Comparison of ENCODE assay signal across 7 mouse cellular contexts in genomic region chr9:51008841-51009655, GRCm38 (mm10). TPM values are rescaled to one million over a fixed set of nuclear protein-coding genes. Genes with fewer than 3 reads are reported as not detected.
DNase-seq lines count a peak whose midpoint lies in the region; ATAC-seq and TF ChIP-seq lines count a peak whose summit lies in the region.

Gene Sik2, minus strand, starts transcription at chr9:51009073.

- TF ChIP-seq CTCF in kidney, adult 2 months (conservative IDR thresholded peaks at IDR 0.05; ENCODE audit: insufficient read depth, insufficient read length, low read depth, low read length): peak; percentile 79

- no peaks in the 10 kb centered on the region for H3K27me3 ChIP-seq in embryonic facial prominence, embryonic 12.5 days
- H3K27me3 ChIP-seq in kidney, adult 2 months (replicated peaks; ENCODE audit: control insufficient read depth, insufficient read depth, low read length): no peaks in the 10 kb centered on the region
- 0 out of 2 replicates have a peak, but pooled peaks cover 4% of the 10 kb centered on the region for H3K27me3 ChIP-seq in limb, embryonic 13.5 days
- no peaks in the 10 kb centered on the region for H3K27me3 ChIP-seq in midbrain, embryonic 16.5 days (ENCODE audit: control insufficient read depth, insufficient read depth, low read depth, low read length)

- peak within 1 kb of the TSS; percentile 84 for H3K27ac ChIP-seq in embryonic facial prominence, embryonic 12.5 days
- peak within 1 kb of the TSS; percentile 85 for H3K27ac ChIP-seq in kidney, adult 2 months (ENCODE audit: insufficient read depth, low read depth, low read length)
- H3K27ac ChIP-seq in limb, embryonic 13.5 days: peak within 1 kb of the TSS; percentile 84
- peak within 1 kb of the TSS; percentile 78 for H3K27ac ChIP-seq in midbrain, embryonic 16.5 days (ENCODE audit: low read length)

- H3K9ac ChIP-seq in embryonic facial prominence, embryonic 12.5 days: peak within 1 kb of the TSS; percentile 90
- H3K9ac ChIP-seq in limb, embryonic 13.5 days: peak within 1 kb of the TSS; percentile 90
- peak within 1 kb of the TSS; percentile 77 for H3K9ac ChIP-seq in midbrain, embryonic 16.5 days (ENCODE audit: low read depth, low read length)

- no peaks in the 10 kb centered on the region for H3K9me3 ChIP-seq in embryonic facial prominence, embryonic 12.5 days
- H3K9me3 ChIP-seq in limb, embryonic 13.5 days: no peaks in the 10 kb centered on the region
- no peaks in the 10 kb centered on the region for H3K9me3 ChIP-seq in midbrain, embryonic 16.5 days (replicated peaks; ENCODE audit: control insufficient read depth, low read length, poor library complexity, severe bottlenecking)

- H3K4me2 ChIP-seq in embryonic facial prominence, embryonic 12.5 days (replicated peaks): peak within 1 kb of the TSS; percentile 81
- H3K4me2 ChIP-seq in limb, embryonic 13.5 days (replicated peaks): peak within 1 kb of the TSS; percentile 84
- peak within 1 kb of the TSS; percentile 54 for H3K4me2 ChIP-seq in midbrain, embryonic 16.5 days (ENCODE audit: low read length)

- H3K4me1 ChIP-seq in embryonic facial prominence, embryonic 12.5 days: peaks cover 6% of the 10 kb centered on the region; the same call in 1 of the 2 replicates
- no peaks in the 10 kb centered on the region for H3K4me1 ChIP-seq in kidney, adult 2 months (ENCODE audit: control insufficient read depth, insufficient read depth, low read length)
- peaks cover 11% of the 10 kb centered on the region for H3K4me1 ChIP-seq in limb, embryonic 13.5 days
- peaks cover 13% of the 10 kb centered on the region for H3K4me1 ChIP-seq in midbrain, embryonic 16.5 days (ENCODE audit: control insufficient read depth, insufficient read depth, low read length)

- no peaks in the 10 kb centered on the region for H3K36me3 ChIP-seq in embryonic facial prominence, embryonic 12.5 days
- H3K36me3 ChIP-seq in kidney, adult 2 months (ENCODE audit: control insufficient read depth, insufficient read depth, low read length): no peaks in the 10 kb centered on the region
- no peaks in the 10 kb centered on the region for H3K36me3 ChIP-seq in limb, embryonic 13.5 days
- H3K36me3 ChIP-seq in midbrain, embryonic 16.5 days (ENCODE audit: control insufficient read depth, insufficient read depth, low read length): no peaks in the 10 kb centered on the region

- TF ChIP-seq POLR2A in kidney, adult 2 months (IDR thresholded peaks at IDR 0.05; ENCODE audit: low read depth, low read length): peak; percentile 41

- peak; percentile 95 for ATAC-seq in embryonic facial prominence, embryonic 12.5 days (ENCODE audit: insufficient number of reproducible peaks, insufficient read depth, low FRiP score, low TSS enrichment)
- ATAC-seq in limb, embryonic 13.5 days (ENCODE audit: low FRiP score, low read depth): peak; percentile 96
- peak; percentile 98 for ATAC-seq in midbrain, embryonic 16.5 days

- under 1% methylated on average over 54 of the region's 85 CpGs for WGBS in embryonic facial prominence, embryonic 12.5 days
- under 1% methylated on average over 73 of the region's 85 CpGs for WGBS in kidney, adult 2 months
- WGBS in limb, embryonic 13.5 days: under 1% methylated on average over 68 of the region's 85 CpGs
- WGBS in midbrain, embryonic 16.5 days: under 1% methylated on average over 43 of the region's 85 CpGs

- H3K4me3 ChIP-seq in embryonic facial prominence, embryonic 12.5 days: peak within 1 kb of the TSS; percentile 87
- peak within 1 kb of the TSS; percentile 76 for H3K4me3 ChIP-seq in kidney, adult 2 months (ENCODE audit: insufficient read depth, low read depth, low read length)
- peak within 1 kb of the TSS; percentile 88 for H3K4me3 ChIP-seq in limb, embryonic 13.5 days
- peak within 1 kb of the TSS; percentile 76 for H3K4me3 ChIP-seq in midbrain, embryonic 16.5 days (ENCODE audit: low read depth, low read length)

- DNase-seq in adrenal gland, postnatal 25 days: peak; percentile 94
- peak; percentile 90 to 93 for DNase-seq in heart, adult 18-20 months
- DNase-seq in kidney, adult 2 months: peak; percentile 95
- DNase-seq in spleen, postnatal 10 days (ENCODE audit: low spot score in 2 of 2): peak; percentile 88 to 93

RNA-seq across cellular contexts. Expression of gene Sik2, which starts in this region (rescaled TPM):
- 61.0 and 78.5 TPM in 2 replicates for total RNA-seq in adrenal gland, postnatal 25 days (2021)
- 16.1 and 17.9 TPM in 2 replicates for polyA plus RNA-seq in embryonic facial prominence, embryonic 12.5 days (2016; fragmentation: Nextera tagmentation; extraction: Ambion mirVana)
- total RNA-seq in heart, adult 18-20 months (2021): 10 to 100 TPM; 27.6 to 34.6 TPM
- polyA plus RNA-seq in kidney, adult 2 months (2012; rRNA removed): 18.5 and 20.0 TPM in 2 replicates
- polyA plus RNA-seq in limb, embryonic 13.5 days (2015; fragmentation: Nextera tagmentation; extraction: Ambion mirVana): 15.1 and 17.9 TPM in 2 replicates
- 19.5 and 20.2 TPM in 2 replicates for polyA plus RNA-seq in midbrain, embryonic 16.5 days (2015; fragmentation: Nextera tagmentation; extraction: Ambion mirVana)

Comparison
In these comparisons a context has a peak if more than half of its experiments do, and no peak if none do; other contexts are left out.
1. Peak in every context shown above with its lines: DNase-seq, ATAC-seq, H3K4me3 ChIP-seq and H3K27ac ChIP-seq.